Mouse (Mus musculus) lung, postnatal 0 days (tissue): Measurements from ENCODE around the gene Pum1.

Experiments
- CTCF ChIP-seq: IDR thresholded peaks from 2 replicates; pipeline ENCODE4 v1.5.1; 2016; ENCODE audit warnings: antibody characterized with exemption, mild to moderate bottlenecking
- EP300 ChIP-seq: IDR thresholded peaks from 2 replicates; pipeline ENCODE4 v1.6.1; 2016; ENCODE audit warnings: antibody characterized with exemption, mild to moderate bottlenecking, control low read depth

DNA sequence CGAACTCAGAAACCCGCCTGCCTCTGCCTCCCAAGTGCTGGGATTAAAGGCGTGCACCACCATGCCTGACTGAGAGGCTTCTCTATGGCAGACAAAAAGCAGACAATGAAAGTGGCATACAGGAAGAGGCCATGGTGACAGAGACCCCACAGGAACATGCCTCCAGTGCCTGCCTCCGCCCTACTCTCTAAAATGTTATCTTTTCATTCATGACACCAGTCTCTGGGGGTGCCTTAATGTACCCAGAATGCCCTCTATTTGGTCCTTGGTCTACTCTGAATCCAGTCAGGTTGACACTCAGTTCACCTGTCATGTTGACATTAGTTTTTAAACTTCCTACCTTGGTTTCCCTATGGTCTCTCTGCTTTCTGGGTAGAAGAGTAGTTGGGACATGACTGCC is 41.5 kb downstream of the Pum1 start:
- TF ChIP-seq CTCF (no peak), EP300 (no peak)
